Mouse (Mus musculus) frontal cortex, postnatal 14 days (tissue): ENCODE data around the gene Mphosph8.

ENCODE experiments used
- DNase-seq, 2 experiments: peaks; one replicate each; pipeline ENCODE4 v3.0.0; 2022; ENCODE audit warnings: low spot score in 2 of 2

The Mphosph8 gene

GRCm38 (mm10) chr14:56667969-56668802 lies at the start of gene Mphosph8:
Gene Mphosph8, plus strand, starts transcription at chr14:56668248.
- DNase-seq: peak; percentile 99 to 100

DNA sequence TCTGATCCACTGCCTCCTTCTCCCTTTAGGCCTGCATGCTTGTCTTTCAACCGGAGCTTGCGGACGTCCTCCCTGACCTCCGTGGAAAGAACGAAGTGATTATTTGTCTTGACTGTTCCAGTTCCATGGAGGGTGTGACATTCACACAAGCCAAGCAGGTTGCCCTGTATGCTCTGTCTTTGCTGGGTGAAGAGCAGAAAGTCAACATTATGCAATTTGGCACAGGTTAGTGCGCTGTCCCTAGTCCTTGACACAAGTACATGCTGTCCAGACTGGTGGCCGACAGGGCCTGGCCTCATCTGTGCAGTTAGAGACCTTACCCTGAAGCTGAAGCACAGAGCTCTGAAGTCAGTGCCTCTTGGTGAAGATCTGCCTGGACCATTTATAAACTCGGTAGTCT lies 47.6 kb upstream of the Mphosph8 start:
- DNase-seq: no peak

GRCm38 (mm10) chr14:56626202-56626601 lies 41.8 kb upstream of the Mphosph8 start:
- DNase-seq: no peak

GRCm38 (mm10) chr14:56628336-56628735 lies 39.7 kb upstream of the Mphosph8 start:
- peak; percentile 14 to 19 for DNase-seq

GRCm38 (mm10) chr14:56631109-56631508 lies 36.9 kb upstream of the Mphosph8 start:
- no peak for DNase-seq

DNA sequence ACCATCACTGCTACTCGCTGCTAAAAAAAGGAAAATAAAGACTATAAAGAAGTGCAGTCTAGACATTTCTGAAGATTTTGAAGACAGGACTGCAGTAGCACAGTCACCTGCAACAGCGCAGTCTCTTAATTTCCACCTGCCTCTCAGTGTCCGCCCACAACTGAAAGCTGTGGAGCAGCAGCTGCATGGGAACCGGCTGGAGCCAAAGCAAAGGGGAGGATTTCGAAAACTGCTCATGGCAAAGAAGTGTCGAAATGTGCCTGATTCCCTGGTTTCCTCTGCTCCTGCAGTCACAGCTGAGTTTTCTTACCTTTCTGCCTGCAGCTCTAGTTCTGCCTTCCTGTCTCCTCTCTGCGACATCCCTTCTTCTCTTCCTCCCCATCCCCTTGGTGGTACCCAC lies 20.8 kb upstream of the Mphosph8 start:
- peak in 1 of 2 experiments; percentile 5 for DNase-seq

DNA sequence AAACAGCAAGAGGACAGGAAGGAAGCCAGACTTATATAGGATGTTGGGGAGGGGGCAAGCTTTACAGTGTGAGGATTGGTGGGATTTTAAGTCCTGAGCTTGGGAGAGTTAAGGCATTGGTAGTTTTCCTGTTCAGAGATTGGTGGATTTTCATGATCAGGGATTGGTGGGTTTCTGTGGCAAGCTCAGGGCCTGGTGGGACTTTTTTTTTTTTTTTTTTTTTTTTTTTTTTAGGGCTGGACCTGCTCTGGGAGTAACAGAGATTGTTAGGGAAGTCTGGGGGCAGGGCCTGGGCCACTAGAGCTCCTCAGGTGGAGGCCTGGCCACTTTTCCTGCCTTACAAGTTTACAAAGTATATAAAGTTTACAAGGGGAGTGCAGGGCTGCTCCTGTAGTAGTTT lies 18.6 kb upstream of the Mphosph8 start:
- no peak for DNase-seq

DNA sequence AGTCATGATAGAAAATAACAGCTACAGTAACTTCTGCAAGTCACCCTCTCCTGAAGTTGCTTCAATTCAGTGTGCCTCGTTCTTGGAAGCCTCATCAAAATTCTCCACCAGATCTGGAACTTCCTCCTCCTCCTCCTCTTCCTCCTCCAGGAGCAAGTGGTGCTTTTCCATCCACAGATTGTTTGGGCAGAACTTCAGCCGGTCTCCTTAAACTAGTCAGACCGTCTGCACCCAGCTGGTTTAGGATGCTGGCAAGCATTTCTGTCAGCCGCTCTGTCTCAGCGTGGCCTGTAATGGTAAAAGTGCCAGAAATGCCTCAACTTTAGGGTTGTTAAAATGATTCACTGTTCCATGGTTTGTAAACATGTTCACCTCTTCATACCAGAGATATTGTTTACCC lies 2.4 kb upstream of the Mphosph8 start:
- DNase-seq: no peak

DNA sequence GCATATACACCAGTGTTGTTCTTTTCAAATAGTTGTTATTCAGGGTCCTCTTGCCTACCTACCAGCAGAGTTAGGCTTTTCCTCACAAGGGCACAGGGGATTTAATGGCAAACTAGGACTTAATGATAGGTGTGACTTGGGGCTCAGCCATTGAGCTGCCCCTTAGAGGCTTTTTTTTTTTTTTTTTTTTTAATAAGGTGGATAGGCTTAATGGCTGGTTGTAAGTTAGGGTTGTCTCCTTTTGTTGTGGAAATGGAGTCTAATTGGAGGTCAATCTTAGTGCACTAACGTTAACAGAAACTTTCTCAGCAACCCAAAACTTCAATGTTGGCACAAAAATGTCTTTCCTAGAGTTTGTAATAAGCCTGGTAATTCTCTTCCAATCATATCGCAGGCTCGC lies 1.1 kb upstream of the Mphosph8 start:
- no peak for DNase-seq

- DNase-seq: no peak
Observed at GRCm38 (mm10) chr14:56669046-56669620, 1.1 kb downstream of the Mphosph8 start.

GRCm38 (mm10) chr14:56685426-56685825 lies 17.4 kb downstream of the Mphosph8 start:
- no peak for DNase-seq

GRCm38 (mm10) chr14:56689116-56689515 lies 21.1 kb downstream of the Mphosph8 start:
- no peak for DNase-seq

GRCm38 (mm10) chr14:56689766-56690165 lies 21.7 kb downstream of the Mphosph8 start:
- no peak for DNase-seq

DNA sequence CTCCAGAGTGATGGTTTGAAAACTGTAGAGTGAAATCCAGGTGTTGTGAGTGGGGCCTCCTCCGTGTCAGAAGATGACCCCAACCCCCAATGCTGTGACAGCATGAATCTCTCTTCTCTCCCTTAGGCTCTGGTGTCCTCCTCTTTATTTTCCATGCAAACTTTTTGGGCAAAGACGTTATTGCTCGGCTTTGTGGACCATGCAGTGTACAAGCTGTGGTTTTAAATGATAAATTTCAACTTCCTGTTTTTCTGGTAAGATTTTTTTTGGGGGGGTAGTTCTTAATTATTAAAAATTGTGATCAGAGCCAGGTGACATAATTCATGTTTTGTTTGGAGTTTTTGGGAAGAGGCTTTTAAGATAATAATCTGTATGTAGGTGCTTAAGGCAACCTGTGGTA lies 27.4 kb downstream of the Mphosph8 start:
- DNase-seq: no peak

DNA sequence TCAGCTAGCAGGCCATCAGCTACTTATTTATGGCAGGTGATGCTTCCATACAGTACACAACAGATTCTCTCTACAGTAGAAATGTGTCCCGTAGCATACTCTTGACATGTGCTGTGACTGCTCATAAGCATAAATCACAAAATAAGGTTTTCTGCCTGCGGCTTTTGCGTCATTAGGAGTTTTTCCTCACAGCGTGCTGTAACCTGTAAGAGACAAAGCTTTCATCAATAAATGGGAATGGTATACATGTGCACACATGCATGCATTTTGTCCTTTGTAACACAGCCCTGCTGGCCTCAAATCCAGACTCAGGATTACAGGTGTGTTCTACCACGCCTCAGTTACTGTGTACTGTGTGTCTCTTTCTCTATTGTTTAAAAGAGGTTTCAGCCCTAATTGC lies 29.8 kb downstream of the Mphosph8 start:
- no peak for DNase-seq

DNA sequence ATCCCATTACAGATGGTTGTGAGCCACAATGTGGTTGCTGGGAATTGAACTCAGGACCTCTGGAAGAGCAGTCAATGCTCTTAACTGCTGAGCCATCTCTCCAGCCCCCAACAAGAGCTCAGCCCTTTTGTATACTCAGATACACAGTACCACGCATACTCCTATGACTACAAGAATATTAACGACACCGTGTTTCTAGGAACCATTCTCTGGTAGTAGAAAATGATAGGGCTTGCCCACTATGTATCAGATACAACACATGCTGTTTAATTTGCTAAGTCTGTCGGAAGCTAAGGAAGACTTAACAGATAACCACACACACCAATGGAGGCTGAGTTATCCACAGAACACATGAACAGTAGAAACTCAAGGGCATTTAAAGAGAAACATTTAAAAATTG lies 34.6 kb downstream of the Mphosph8 start:
- DNase-seq: no peak

DNA sequence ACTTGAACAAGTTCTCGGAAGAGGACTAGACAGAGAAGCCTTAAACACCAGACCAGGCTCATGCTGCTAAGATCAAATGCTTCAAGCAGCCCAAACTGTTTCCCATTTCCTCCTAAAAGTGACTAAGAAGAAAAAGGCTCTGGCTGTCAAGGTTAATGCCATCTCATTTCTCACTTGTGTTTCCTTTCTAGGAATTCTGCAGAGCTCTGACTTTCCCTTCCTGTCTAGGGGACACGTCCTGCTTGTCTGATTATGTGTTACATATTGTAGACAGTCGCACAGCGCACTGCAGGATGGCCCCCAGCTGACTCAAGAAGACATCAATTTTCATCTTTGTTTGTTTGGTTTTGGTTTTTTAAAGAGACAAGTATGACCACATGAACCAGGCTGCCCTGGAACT lies 37.6 kb downstream of the Mphosph8 start:
- DNase-seq: no peak

DNA sequence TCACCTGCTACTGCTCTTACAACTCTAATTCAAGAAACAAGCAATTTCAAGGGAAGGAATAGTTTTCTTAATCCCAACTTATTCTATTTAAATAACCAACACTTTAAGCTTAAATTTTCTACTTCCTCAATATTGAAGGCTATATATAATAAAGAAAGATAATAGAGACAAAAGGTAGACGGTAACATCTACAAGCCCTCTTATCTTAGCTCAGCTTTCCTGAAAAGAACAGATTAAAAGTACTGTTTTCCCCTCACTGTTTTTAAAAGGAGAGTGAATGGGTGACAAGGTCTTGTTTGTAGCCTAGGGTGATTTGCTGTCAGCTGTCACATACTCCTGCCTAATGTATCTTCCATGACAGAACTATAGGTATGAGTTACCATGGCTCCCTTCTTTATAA lies 58.4 kb downstream of the Mphosph8 start:
- DNase-seq: no peak

GRCm38 (mm10) chr14:56740175-56740574 lies 72.1 kb downstream of the Mphosph8 start:
- no peak for DNase-seq
